Mouse (Mus musculus) testis, adult 2 months (tissue): ENCODE results near the gene Cadps2.

Experiments used
- CTCF ChIP-seq: fragments of 200-500 bp; IDR thresholded peaks from 2 replicates; pipeline ENCODE4 v1.5.1; 2012; ENCODE audit warnings: low read depth, mild to moderate bottlenecking, inconsistent platforms, low read length, moderate library complexity; ENCODE audit not compliant: control insufficient read depth, insufficient read depth, insufficient replicate concordance
- POLR2A ChIP-seq: fragments of 200-500 bp; IDR thresholded peaks from 2 replicates; pipeline ENCODE4 v1.6.1; 2012; ENCODE audit warnings: low read depth, mild to moderate bottlenecking, inconsistent platforms, low read length, moderate library complexity; ENCODE audit not compliant: control insufficient read depth

DNA sequence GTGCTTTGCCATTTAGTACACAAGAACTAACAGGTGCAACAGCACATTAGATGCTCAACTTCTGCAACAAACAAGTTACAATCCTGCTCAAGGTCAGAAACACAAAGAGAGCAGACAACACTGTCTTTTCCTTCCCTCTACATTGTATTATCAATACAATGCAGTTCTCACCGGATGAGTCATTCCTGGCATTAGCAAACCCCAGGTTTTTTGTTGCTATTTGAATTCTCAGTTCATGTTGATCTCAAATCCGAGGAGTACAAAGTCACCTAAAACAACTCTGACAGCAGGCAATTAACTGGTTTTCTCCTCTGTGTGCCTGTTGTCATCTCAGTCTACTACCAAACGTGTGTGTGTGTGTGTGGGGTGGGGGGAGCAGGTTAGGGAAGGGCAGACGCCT lies 483.1 kb downstream of the Cadps2 start:
- TF ChIP-seq POLR2A (no peak), CTCF (no peak)
